Mouse (Mus musculus): ENCODE measurements around the gene Mrvi1. TPM values are rescaled to one million over a fixed set of nuclear protein-coding genes. Genes with fewer than 3 reads are reported as not detected.

Mrvi1 gene
- total RNA-seq, 1 experiment: 0.27 TPM

DNA sequence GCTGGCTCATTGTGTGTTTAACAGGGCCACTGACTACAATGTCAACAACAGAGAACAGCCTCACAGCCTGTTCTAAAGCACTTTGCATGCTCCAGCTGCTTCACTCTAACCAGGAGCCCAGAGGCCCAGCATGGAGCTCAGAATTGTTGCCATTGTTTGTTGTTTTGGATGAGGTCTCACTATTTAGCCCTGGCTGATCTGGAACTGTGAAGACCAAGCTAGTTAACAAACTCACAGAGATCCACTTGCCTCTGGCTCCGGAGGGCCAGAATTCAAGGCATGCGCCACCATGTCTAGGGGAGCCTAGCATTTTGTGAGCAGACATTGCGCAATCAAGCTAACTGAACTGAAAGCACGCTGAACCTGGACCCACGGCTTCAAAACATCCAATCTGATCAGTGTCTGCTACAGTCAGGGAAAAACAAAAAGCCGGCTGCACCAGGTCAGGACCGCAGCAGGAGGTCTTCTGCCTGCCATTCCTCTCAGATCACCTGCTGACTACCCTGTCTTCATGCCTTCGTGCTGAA is 41.9 kb upstream of the Mrvi1 start:
- DNase-seq (ENCODE audit: low read depth, low spot score): peak; percentile 51
- no peak for TF ChIP-seq MAFK (IDR thresholded peaks at IDR 0.05; ENCODE audit: insufficient read depth, low read depth, low read length)
- 0 out of 2 replicates have a peak, but pooled peaks have one; percentile 29 for TF ChIP-seq HCFC1 (IDR thresholded peaks at IDR 0.05; ENCODE audit: borderline replicate concordance, insufficient read depth, low read length)
- peak overlapping the region; percentile 96 for H3K27ac ChIP-seq (ENCODE audit: insufficient read depth, low read depth, low read length, poor library complexity, severe bottlenecking)
- peaks cover 5% of the 10 kb centered on the region in 2 experiments; a peak in 2 of 4 replicates for H3K4me1 ChIP-seq (ENCODE audit: control insufficient read depth in 2 of 2, insufficient read depth in 2 of 2, low read length in 2 of 2, poor library complexity in 1 of 2)
- no peaks in the 10 kb centered on the region for H3K36me3 ChIP-seq (ENCODE audit: control insufficient read depth, insufficient read depth, low read length, poor library complexity, severe bottlenecking)
- in situ Hi-C loops (cut with MboI; ENCODE audit: low sequenced_read_pairs in 2 of 2, unreplicated experiment in 2 of 2): no loop called here
- H3K4me3 ChIP-seq (ENCODE audit: insufficient read depth in 1 of 2, low read depth in 1 of 2, low read length in 2 of 2, poor library complexity in 1 of 2, severe bottlenecking in 1 of 2): no peak overlapping the region
- peak overlapping the region; percentile 58; the same call in 1 of the 2 replicates for H3K9ac ChIP-seq (ENCODE audit: insufficient read depth, low read depth, low read length, poor library complexity, severe bottlenecking)
- H3K9me3 ChIP-seq (ENCODE audit: control insufficient read depth, insufficient read depth, low read depth, low read length): no peaks in the 10 kb centered on the region

- no peak for TF ChIP-seq ZC3H11A (IDR thresholded peaks at IDR 0.05; ENCODE audit: borderline replicate concordance, low read depth, low read length)
- TF ChIP-seq CHD2 (IDR thresholded peaks at IDR 0.05; ENCODE audit: low read depth, low read length): no peak
- no peak for TF ChIP-seq ZNF384 (IDR thresholded peaks at IDR 0.05; ENCODE audit: low read depth, low read length)
- TF ChIP-seq MAFK (IDR thresholded peaks at IDR 0.05; ENCODE audit: insufficient read depth, low read depth, low read length): no peak
- TF ChIP-seq HCFC1 (IDR thresholded peaks at IDR 0.05; ENCODE audit: borderline replicate concordance, insufficient read depth, low read length): no peak
- no peak for DNase-seq (ENCODE audit: low read depth, low spot score)
These were observed 38.6 kb upstream of the Mrvi1 start for GRCm38 (mm10) chr7:111020814-111021213.

DNA sequence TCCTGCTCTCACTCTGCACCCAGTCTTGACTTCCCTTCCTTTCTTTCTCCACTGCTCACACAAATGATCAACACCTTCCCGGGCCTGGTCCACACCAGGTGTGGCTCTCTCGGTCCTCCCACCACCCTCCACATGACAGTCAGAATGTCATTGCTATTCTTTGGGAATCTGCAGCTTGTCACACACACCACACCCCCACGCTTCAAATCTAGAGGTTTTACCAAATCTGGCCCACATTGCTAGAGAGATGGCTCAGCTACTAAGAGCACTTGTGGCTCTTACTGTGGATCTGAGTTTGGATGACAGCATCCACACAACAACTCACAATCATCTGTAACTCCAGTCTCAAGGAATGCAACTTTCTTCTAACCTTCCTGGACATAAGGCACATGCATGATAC is 34.7 kb upstream of the Mrvi1 start:
- H3K9ac ChIP-seq (ENCODE audit: insufficient read depth, low read depth, low read length, poor library complexity, severe bottlenecking): no peak overlapping the region
- DNase-seq (ENCODE audit: low read depth, low spot score): no peak
- no peak overlapping the region for H3K27ac ChIP-seq (ENCODE audit: insufficient read depth, low read depth, low read length, poor library complexity, severe bottlenecking)
- no peaks in the 10 kb centered on the region for H3K4me1 ChIP-seq (ENCODE audit: control insufficient read depth in 2 of 2, insufficient read depth in 2 of 2, low read length in 2 of 2, poor library complexity in 1 of 2)
- no peaks in the 10 kb centered on the region for H3K9me3 ChIP-seq (ENCODE audit: control insufficient read depth, insufficient read depth, low read depth, low read length)
- in situ Hi-C loops (cut with MboI; ENCODE audit: low sequenced_read_pairs in 2 of 2, unreplicated experiment in 2 of 2): loop anchor here in 1 of 2 experiments (10.0 kb wide), 1 partner anchor 202 kb away; no protein-coding TSS in a partner anchor
- no peak for TF ChIP-seq ZC3H11A (IDR thresholded peaks at IDR 0.05; ENCODE audit: borderline replicate concordance, low read depth, low read length)
- TF ChIP-seq MAFK (IDR thresholded peaks at IDR 0.05; ENCODE audit: insufficient read depth, low read depth, low read length): no peak
- no peak overlapping the region for H3K4me3 ChIP-seq (ENCODE audit: insufficient read depth in 1 of 2, low read depth in 1 of 2, low read length in 2 of 2, poor library complexity in 1 of 2, severe bottlenecking in 1 of 2)
- no peaks in the 10 kb centered on the region for H3K36me3 ChIP-seq (ENCODE audit: control insufficient read depth, insufficient read depth, low read length, poor library complexity, severe bottlenecking)

More at GRCm38 (mm10) chr7:111020814-111021213, 38.6 kb upstream of the Mrvi1 start:
- H3K9me3 ChIP-seq (ENCODE audit: control insufficient read depth, insufficient read depth, low read depth, low read length): no peaks in the 10 kb centered on the region
- H3K4me3 ChIP-seq (ENCODE audit: insufficient read depth in 1 of 2, low read depth in 1 of 2, low read length in 2 of 2, poor library complexity in 1 of 2, severe bottlenecking in 1 of 2): no peak overlapping the region
- H3K36me3 ChIP-seq (ENCODE audit: control insufficient read depth, insufficient read depth, low read length, poor library complexity, severe bottlenecking): no peaks in the 10 kb centered on the region
- no peak overlapping the region for H3K27ac ChIP-seq (ENCODE audit: insufficient read depth, low read depth, low read length, poor library complexity, severe bottlenecking)
- H3K9ac ChIP-seq (ENCODE audit: insufficient read depth, low read depth, low read length, poor library complexity, severe bottlenecking): no peak overlapping the region
- in situ Hi-C loops (cut with MboI; ENCODE audit: low sequenced_read_pairs in 2 of 2, unreplicated experiment in 2 of 2): no loop called here
- peaks cover 3 to 5% of the 10 kb centered on the region in 2 experiments; a peak in 2 of 4 replicates for H3K4me1 ChIP-seq (ENCODE audit: control insufficient read depth in 2 of 2, insufficient read depth in 2 of 2, low read length in 2 of 2, poor library complexity in 1 of 2)

DNA sequence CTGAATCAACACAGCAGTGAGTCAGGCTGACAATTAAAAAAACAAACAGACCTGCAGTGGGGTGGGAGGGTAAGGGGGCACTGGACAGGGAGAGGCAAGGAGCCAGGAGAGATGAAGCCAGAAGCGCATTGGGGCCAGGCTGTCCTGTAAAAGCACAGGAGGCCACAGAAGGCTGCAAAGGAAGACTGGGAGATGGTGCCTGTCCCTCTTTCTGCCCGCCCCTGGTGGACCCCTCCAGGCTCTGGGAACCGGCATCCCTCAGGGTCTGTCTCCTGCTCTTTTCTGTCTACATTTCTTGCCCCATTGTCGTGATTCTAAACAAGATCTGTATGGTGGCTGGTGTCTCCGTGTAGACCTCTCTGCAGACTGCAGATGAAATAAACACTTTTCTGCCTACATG is 33.5 kb upstream of the Mrvi1 start:
- in situ Hi-C loops (cut with MboI; ENCODE audit: low sequenced_read_pairs in 2 of 2, unreplicated experiment in 2 of 2): loop anchor here in 1 of 2 experiments (10.0 kb wide), 1 partner anchor 201 kb away; no protein-coding TSS in a partner anchor
- Histone ChIP-seq H3K4me1 (ENCODE audit: control insufficient read depth in 2 of 2, insufficient read depth in 2 of 2, low read length in 2 of 2, poor library complexity in 1 of 2) (no peaks in the 10 kb centered on the region), H3K4me3 (ENCODE audit: insufficient read depth in 1 of 2, low read depth in 1 of 2, low read length in 2 of 2, poor library complexity in 1 of 2, severe bottlenecking in 1 of 2) (no peak overlapping the region), H3K9me3 (ENCODE audit: control insufficient read depth, insufficient read depth, low read depth, low read length) (peaks cover under 1% of the 10 kb centered on the region; the same call in 1 of the 2 replicates), H3K27ac (ENCODE audit: insufficient read depth, low read depth, low read length, poor library complexity, severe bottlenecking) (no peak overlapping the region), H3K36me3 (ENCODE audit: control insufficient read depth, insufficient read depth, low read length, poor library complexity, severe bottlenecking) (no peaks in the 10 kb centered on the region), H3K9ac (ENCODE audit: insufficient read depth, low read depth, low read length, poor library complexity, severe bottlenecking) (no peak overlapping the region)
- DNase-seq (ENCODE audit: low read depth, low spot score): no peak
- no peak for TF ChIP-seq ZNF384 (IDR thresholded peaks at IDR 0.05; ENCODE audit: low read depth, low read length)
- TF ChIP-seq HCFC1 (IDR thresholded peaks at IDR 0.05; ENCODE audit: borderline replicate concordance, insufficient read depth, low read length): no peak
- TF ChIP-seq CHD2 (IDR thresholded peaks at IDR 0.05; ENCODE audit: low read depth, low read length): no peak
- TF ChIP-seq ZC3H11A (IDR thresholded peaks at IDR 0.05; ENCODE audit: borderline replicate concordance, low read depth, low read length): no peak

GRCm38 (mm10) chr7:111014893-111015292 is 32.6 kb upstream of the Mrvi1 start:
- DNase-seq (ENCODE audit: low read depth, low spot score): peak; percentile 77
- Histone ChIP-seq H3K4me1 (ENCODE audit: control insufficient read depth in 2 of 2, insufficient read depth in 2 of 2, low read length in 2 of 2, poor library complexity in 1 of 2) (no peaks in the 10 kb centered on the region), H3K9ac (ENCODE audit: insufficient read depth, low read depth, low read length, poor library complexity, severe bottlenecking) (no peak overlapping the region), H3K4me3 (ENCODE audit: insufficient read depth in 1 of 2, low read depth in 1 of 2, low read length in 2 of 2, poor library complexity in 1 of 2, severe bottlenecking in 1 of 2) (no peak overlapping the region), H3K9me3 (ENCODE audit: control insufficient read depth, insufficient read depth, low read depth, low read length) (peaks cover 7% of the 10 kb centered on the region; the same call in 1 of the 2 replicates), H3K36me3 (ENCODE audit: control insufficient read depth, insufficient read depth, low read length, poor library complexity, severe bottlenecking) (no peaks in the 10 kb centered on the region), H3K27ac (ENCODE audit: insufficient read depth, low read depth, low read length, poor library complexity, severe bottlenecking) (no peak overlapping the region)
- in situ Hi-C loops (cut with MboI; ENCODE audit: low sequenced_read_pairs in 2 of 2, unreplicated experiment in 2 of 2): loop anchor here in 1 of 2 experiments (10.0 kb wide), 1 partner anchor 200 kb away; no protein-coding TSS in a partner anchor
- TF ChIP-seq ZNF384 (IDR thresholded peaks at IDR 0.05; ENCODE audit: low read depth, low read length): no peak
- TF ChIP-seq CHD2 (IDR thresholded peaks at IDR 0.05; ENCODE audit: low read depth, low read length): no peak
- no peak for TF ChIP-seq HCFC1 (IDR thresholded peaks at IDR 0.05; ENCODE audit: borderline replicate concordance, insufficient read depth, low read length)
- peak; percentile 86 for TF ChIP-seq ZC3H11A (IDR thresholded peaks at IDR 0.05; ENCODE audit: borderline replicate concordance, low read depth, low read length)
- 0 out of 2 replicates have a peak, but pooled peaks have one; percentile 49 for TF ChIP-seq MAFK (IDR thresholded peaks at IDR 0.05; ENCODE audit: insufficient read depth, low read depth, low read length)
